Mouse (Mus musculus) kidney, postnatal 25 days (tissue): ENCODE data around the gene Pigz.
"Not testable (repeated sequence)": the region's sequence is repeated elsewhere in the genome, so short reads cannot be mapped to it uniquely, and the experiment has no call there.

Experiments
- DNase-seq, 2 experiments: peaks; one replicate each; pipeline ENCODE4 v3.0.0; 2021; ENCODE audit warnings: mixed read lengths in 2 of 2

Pigz gene

DNA sequence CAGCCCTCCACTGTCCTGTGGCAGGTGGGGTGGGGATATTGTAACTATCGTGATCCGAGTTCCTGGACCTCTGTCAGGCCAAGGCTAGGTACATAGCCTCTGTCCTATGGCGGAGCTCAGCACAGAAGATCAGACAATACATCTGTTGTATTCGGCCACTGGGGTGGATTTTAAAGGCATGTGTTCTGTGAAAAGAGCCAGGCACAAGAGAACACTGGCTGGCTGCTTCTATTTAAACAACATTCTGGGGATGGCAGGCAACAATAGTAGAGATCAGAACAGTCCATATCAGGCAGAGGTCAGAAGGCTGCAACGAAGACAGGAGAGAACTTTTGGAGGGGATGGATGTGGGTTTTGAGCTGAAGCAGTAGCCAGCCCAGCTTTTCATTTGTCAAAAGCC is 1.4 kb upstream of the Pigz start:
- no peak for DNase-seq

DNA sequence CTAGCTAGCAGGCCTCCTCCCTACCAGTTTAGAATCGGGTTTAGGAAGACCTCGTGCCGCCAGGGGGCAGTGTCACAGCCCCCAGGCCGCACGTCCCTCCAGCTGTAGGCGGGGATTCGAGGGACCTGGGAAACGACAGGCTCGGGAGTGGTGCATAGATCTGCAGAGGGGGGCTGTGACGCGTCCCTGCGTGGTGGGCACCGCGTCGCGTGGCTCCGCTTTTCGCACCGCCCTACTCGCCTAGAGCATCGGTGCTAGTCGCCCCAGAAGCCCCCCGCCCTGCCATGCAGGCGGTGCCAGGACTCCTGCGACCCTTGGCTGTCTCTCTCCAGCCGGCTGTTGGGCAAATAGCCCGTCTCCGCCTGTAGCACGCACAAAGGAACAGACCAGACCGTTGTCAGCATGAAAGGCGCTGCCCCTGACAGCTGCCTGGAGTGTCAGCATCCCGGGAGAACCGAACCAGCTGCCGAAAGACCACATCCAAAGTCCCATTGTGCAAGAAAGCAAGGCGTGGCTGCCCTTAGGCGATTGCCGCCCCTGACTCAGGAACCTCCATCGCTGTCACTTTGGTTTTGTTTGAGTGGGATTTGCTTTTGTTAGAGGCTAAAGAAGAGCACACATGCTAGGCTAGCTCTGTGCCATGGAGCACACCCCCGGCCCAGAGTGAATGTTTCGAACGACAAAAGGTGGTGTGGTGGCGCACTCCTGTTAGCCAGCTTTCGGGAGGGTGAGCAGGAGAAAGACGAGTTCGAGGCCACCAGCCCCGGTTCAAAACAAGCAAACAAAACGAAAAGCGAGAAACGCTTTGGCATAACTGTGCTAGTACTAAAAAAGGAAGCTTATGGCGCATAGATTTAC is 582 bp upstream of the Pigz start:
- DNase-seq = peak; percentile 81 to 87

GRCm38 (mm10) chr16:31934550-31935010 is 929 bp downstream of the Pigz start:
- DNase-seq = no peak

GRCm38 (mm10) chr16:31935091-31935979 is 1.7 kb downstream of the Pigz start:
- no peak for DNase-seq

DNA sequence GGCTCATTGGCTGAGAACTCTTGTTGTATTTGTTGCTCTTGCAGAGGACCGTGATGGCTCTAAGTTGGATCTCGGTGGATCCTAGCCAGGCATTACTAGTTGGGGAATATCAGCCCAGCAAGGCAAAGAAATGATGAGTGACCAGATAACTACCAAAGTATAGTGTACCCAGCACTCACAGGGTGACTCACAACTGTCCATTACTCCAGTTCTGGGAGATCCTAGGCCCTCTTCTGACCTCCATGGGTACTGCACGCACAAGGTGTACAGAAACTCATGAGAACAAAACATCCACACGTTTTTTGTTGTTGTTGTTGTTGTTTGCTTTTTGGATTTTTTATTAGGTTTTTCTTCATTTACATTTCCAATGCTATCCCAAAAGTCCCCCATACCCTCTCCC is 2.9 kb downstream of the Pigz start:
- DNase-seq = no peak

DNA sequence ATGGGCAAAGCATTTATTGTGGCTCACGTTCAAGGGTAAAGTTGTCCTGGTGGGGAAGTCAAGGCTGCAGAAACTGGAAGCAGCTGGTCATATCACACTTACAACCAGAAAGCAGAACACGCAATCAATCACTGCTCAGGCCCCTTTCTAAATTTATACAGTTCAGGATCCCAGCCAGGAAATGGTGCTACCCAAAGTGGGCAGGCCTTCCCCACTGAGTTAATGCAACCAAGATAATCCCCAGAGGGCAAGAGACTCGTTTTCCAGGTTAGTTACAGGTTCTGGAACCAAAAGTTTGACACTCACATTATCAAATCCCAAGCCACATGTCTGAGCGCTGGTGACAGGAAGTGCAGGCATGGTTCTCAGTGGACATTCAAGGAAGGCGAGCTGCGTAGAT is 5.2 kb downstream of the Pigz start:
- DNase-seq = no peak

DNA sequence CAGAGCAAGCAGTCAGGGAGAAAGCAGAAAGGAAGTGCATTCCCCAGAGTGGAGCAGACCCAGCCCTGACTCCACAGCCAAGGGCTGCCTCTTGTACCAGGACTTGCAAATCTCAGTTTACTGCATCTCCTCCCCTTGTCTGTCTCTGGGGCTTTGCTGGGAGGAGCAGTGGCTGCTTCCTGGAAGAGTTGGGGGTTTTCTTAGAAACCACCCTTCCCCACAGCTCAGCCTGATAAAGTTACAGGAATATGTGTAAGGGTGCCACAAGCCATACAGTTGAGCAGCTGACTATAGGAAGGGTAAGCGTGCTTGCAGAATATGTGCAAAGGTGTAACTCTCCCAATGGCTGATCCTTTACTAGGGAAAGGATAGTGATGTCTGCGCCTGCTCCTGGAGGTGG is 6.9 kb downstream of the Pigz start:
- no peak for DNase-seq

DNA sequence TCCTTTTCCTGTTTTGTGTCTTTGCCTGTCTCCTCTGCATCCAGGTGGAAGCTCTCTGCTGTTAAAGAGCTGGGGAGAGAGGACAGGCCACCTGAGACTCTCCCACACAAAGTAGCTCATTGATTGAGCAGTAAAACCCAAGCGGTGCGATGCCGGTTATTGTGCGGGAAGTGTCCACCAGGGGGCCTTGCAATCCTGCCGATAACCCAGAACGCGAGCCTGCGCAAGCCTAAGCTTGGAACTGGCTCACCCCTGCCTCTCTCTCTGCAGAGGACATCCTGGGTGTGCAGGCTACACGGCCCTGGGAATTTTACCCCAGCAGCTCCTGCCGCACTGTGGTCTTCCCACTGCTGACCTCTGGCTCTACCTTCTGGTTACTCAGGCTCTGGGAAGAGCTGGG is 10.3 kb downstream of the Pigz start:
- peak; percentile 83 to 87 for DNase-seq

GRCm38 (mm10) chr16:31944698-31945255 is 11.1 kb downstream of the Pigz start:
- DNase-seq = no peak

DNA sequence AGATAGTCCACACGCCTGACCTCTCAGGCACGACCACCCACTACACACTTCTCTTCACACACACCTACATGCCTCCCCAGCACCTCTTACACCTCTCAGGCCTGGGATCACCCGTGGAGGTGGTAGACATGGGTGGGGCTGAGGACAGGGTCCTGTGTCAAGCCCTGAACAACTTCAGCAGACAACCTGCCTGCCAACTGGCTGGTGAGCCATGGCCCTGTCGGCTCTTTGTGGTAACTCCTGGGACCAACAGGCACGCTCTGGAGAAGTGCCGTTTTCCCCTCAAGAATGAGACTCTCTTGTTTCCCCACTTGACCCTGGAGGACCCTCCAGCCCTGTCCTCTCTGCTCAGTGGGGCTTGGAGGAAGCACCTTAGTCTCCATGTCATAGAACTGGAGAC is 11.7 kb downstream of the Pigz start:
- DNase-seq = peak in 1 of 2 experiments; percentile 29

- not testable (repeated sequence) for DNase-seq
Observed at GRCm38 (mm10) chr16:31945986-31946385, 12.3 kb downstream of the Pigz start.

DNA sequence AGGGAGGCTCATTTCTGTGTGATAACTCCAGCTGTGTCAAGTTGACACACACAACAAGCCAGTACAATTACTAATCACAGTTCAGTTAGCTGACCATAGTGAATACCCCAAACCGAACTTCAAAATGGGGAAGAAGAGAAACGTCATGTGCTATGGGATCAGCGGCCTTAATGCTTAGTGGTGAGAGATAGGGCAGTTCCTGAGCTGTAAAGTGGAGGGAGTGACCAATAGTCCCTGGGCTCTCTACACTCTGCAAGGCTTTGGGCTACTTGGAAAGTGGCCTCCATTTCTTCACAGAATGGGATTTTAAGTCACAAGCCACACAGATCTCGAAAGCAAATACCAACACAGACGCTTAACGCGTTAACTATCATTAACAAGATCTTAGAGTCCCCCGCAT is 13.7 kb downstream of the Pigz start:
- peak in 1 of 2 experiments; percentile 16 for DNase-seq

GRCm38 (mm10) chr16:31947901-31948316 is 14.3 kb downstream of the Pigz start:
- no peak for DNase-seq

DNA sequence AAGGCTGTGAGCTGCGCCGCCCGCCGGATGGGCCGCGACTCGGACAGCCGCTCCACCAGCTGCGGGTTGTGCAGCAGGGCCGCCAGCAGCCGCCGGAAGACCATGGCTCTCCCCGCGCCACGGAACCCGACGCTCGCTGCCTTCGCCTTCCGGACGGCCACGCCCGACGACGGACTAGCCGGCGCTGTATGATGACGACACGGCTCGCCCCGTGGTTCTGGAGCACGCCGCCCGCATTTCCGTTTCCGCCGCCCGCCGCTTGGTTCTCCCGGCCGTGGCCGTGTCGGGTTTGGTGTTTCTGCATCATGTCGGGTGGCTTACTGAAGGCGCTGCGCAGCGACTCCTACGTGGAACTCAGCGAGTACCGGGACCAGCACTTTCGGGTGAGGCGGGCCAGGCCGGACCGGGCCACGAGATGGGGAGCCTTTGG is 14.7 kb downstream of the Pigz start, which contains the start of the genes 0610012G03Rik and Ncbp2:
TSS of gene 0610012G03Rik (minus strand) at position 150 of the 430 bp plus-strand sequence.
TSS of gene Ncbp2 (plus strand) at position 169 of the 430 bp plus-strand sequence.
- peak; percentile 98 for DNase-seq

GRCm38 (mm10) chr16:31963224-31963623 is 29.6 kb downstream of the Pigz start:
- no peak for DNase-seq

DNA sequence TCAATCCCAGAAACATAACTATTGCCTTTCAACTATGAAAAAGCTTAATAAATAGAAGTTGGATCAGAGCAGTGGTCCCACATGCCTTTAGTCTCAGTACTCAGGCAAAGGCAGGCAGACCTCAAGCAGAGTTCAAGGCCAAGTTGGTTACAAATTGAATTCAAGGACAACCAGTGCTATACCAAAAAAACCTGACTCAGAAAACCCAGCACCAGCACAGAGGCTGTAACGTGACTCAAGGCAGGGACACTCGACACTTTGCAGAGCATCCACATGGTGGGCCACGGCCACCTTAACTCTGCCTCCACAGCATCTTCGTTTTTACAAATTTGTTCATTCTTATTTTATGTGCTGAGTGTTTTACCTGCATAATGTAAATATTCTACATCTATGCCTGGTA is 41.6 kb downstream of the Pigz start:
- no peak for DNase-seq

DNA sequence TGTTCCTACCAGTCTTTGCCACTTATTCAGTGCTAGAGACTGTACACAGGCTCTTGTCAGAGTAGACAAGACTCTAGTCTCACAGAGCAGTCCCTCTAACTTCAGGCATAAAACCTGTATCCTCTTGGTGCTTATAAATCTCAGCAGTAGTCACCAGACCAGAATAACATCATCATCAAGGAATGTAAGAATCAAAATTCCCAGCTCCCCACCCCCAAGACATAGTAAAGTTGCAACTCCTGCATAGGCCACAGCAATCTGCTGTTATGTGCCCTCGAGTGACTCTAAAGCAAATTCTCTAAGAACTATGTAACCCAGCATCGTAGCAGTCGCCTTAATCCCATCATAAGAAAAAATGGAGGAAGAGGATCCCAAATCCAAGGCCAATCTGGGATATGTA is 45.9 kb downstream of the Pigz start:
- no peak for DNase-seq

- DNase-seq = no peak
Observed at GRCm38 (mm10) chr16:31980946-31981345, 47.3 kb downstream of the Pigz start.

GRCm38 (mm10) chr16:31992039-31992438 is 58.4 kb downstream of the Pigz start:
- no peak for DNase-seq

GRCm38 (mm10) chr16:31993195-31993594 is 59.5 kb downstream of the Pigz start:
- DNase-seq = no peak

GRCm38 (mm10) chr16:31993946-31994345 is 60.3 kb downstream of the Pigz start:
- DNase-seq = no peak
